Mouse (Mus musculus) ES-Bruce4 (cell line): ENCODE measurements around the gene Ifi214. TPM values are rescaled to one million over a fixed set of nuclear protein-coding genes. Genes with fewer than 3 reads are reported as not detected.
"Not testable (repeated sequence)": the region's sequence is repeated elsewhere in the genome, so short reads cannot be mapped to it uniquely, and the experiment has no call there.

Experiments used
- H3K27ac ChIP-seq: 2 replicates; pipeline ENCODE4 v1.5.1; 2012; ENCODE audit warnings: low read length, inconsistent platforms; ENCODE audit not compliant: insufficient read depth
- H3K27me3 ChIP-seq: 2 replicates; pipeline ENCODE4 v1.6.1; 2012; ENCODE audit warnings: mild to moderate bottlenecking, low read length, inconsistent platforms; ENCODE audit not compliant: control insufficient read depth, poor library complexity, insufficient read depth, severe bottlenecking
- H3K36me3 ChIP-seq: 2 replicates; pipeline ENCODE4 v1.6.1; 2012; ENCODE audit warnings: inconsistent platforms, mild to moderate bottlenecking, low read length, moderate library complexity; ENCODE audit not compliant: control insufficient read depth, poor library complexity, insufficient read depth, severe bottlenecking
- H3K4me1 ChIP-seq: one replicate; pipeline ENCODE4 v1.8.1; 2011; ENCODE audit warnings: low read length; ENCODE audit not compliant: control insufficient read depth, insufficient read depth
- H3K4me3 ChIP-seq: 2 replicates; pipeline ENCODE4 v1.5.1; 2011; ENCODE audit warnings: low read depth, mild to moderate bottlenecking, low read length
- H3K9ac ChIP-seq: 2 replicates; pipeline ENCODE4 v1.6.1; 2012; ENCODE audit warnings: low read depth, mild to moderate bottlenecking, inconsistent platforms; ENCODE audit not compliant: poor library complexity, severe bottlenecking
- H3K9me3 ChIP-seq: replicated peaks from 2 replicates; pipeline ENCODE4 v1.6.1; 2012; ENCODE audit warnings: mild to moderate bottlenecking, low read length, inconsistent platforms; ENCODE audit not compliant: control insufficient read depth, poor library complexity, insufficient read depth, severe bottlenecking
- polyA plus RNA-seq: library from polyadenylated mRNA; stranded (reverse); fragments of >200 nt; gene quantifications from 2 replicates; pipeline ENCODE4 v1.2.4, GENCODE M21; 2011; ENCODE audit warnings: low read depth; ENCODE audit not compliant: missing spikeins, insufficient read depth, insufficient read length

The Ifi214 gene
- polyA plus RNA-seq, 1 experiment = not detected

DNA sequence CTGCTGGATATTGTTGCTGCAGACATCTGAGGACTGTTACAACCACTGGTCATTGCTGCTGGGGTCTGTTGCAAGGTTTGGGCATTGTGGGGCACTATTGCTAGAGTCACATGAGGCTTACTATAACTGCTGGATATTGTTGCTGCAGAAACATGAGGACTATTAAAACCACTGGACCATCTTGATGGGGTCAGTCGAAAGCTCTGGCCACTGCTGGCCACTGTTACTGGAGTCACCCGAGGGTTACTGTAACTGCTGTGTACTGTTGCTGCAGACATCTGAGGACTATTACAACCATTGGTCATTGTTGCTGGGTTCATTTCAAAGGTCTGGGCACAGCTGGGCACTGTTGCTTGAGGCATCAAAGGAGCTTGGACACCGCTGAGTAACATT is 54.6 kb downstream of the Ifi214 start:
- not testable (repeated sequence) for H3K27ac ChIP-seq, H3K36me3 ChIP-seq, H3K4me3 ChIP-seq, H3K4me1 ChIP-seq, H3K27me3 ChIP-seq, H3K9me3 ChIP-seq, H3K9ac ChIP-seq

DNA sequence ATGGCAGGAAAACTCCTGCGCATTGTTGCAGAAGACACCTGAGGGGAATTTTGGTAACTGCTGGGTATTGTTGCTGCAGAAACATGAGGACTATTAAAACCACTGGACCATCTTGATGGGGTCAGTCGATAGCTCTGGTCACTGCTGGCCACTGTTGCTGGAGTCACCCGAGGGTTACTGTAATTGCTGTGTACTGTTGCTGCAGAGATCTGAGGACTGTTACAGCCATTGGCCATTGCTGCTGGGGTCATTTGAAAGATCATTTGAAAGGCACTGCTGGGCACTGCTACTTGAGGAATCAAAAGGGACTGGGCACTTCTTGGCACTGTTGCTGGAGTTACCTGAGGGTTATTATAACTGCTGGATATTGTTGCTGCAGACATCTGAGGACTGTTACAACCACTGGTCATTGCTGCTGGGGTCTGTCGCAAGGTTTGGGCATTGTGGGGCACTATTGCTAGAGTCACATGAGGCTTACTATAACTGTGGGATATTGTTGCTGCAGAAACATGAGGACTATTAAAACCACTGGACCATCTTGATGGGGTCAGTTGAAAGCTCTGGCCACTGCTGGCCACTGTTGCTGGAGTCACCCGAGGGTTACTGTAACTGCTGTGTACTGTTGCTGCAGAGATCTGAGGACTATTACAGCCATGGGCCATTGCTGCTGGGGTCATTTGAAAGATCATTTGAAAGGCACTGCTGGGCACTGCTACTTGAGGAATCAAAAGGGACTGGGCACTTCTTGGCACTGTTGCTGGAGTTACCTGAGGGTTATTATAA is 55.2 kb downstream of the Ifi214 start:
- H3K4me1 ChIP-seq, H3K4me3 ChIP-seq, H3K27ac ChIP-seq, H3K9ac ChIP-seq, H3K27me3 ChIP-seq, H3K9me3 ChIP-seq, H3K36me3 ChIP-seq: not testable (repeated sequence)

Other genes with a start within 250 kb of the Ifi214 start
- gene Ackr1, start 202.2 kb downstream of the Ifi214 start, polyA plus RNA-seq = not detected in 2 replicates
- gene Aim2, start 185.1 kb downstream of the Ifi214 start, polyA plus RNA-seq = 38.9 and 49.8 TPM in 2 replicates
- gene Cadm3, start 168.3 kb downstream of the Ifi214 start, polyA plus RNA-seq = 0.44 and 0.70 TPM in 2 replicates
- not detected in 2 replicates for gene Ifi206, start 44.9 kb downstream of the Ifi214 start, polyA plus RNA-seq
- gene Ifi213, start 63.3 kb upstream of the Ifi214 start, polyA plus RNA-seq = not detected in 2 replicates
- not detected in 2 replicates for gene Ifi209, start 95.0 kb upstream of the Ifi214 start, polyA plus RNA-seq
- not detected in 2 replicates for gene Ifi208, start 137.7 kb upstream of the Ifi214 start, polyA plus RNA-seq
- not detected in 2 replicates for gene Ifi207, start 205.8 kb upstream of the Ifi214 start, polyA plus RNA-seq
- gene Ifi204, start 231.0 kb upstream of the Ifi214 start, polyA plus RNA-seq = 0.33 TPM in 1 of 2 replicates, not detected in the other